Mouse (Mus musculus): Measurements from ENCODE around the gene Wdtc1.
A peak's percentile ranks its signal among the peaks of the same experiment; 100 is the strongest.

Gene Wdtc1

GRCm38 (mm10) chr4:133353367-133354365 is at the start of gene Wdtc1:
TSS of gene Wdtc1 (minus strand) at chr4:133353481.
- DNase-seq, result peak; percentile 14

GRCm38 (mm10) chr4:133402011-133402410 is 48.7 kb upstream of the Wdtc1 start:
- no peak for DNase-seq

GRCm38 (mm10) chr4:133400098-133400497 is 46.8 kb upstream of the Wdtc1 start:
- DNase-seq, result no peak

GRCm38 (mm10) chr4:133399509-133399908 is 46.2 kb upstream of the Wdtc1 start:
- DNase-seq, result no peak

GRCm38 (mm10) chr4:133398619-133399018 is 45.3 kb upstream of the Wdtc1 start:
- DNase-seq, result no peak

GRCm38 (mm10) chr4:133397961-133398360 is 44.7 kb upstream of the Wdtc1 start:
- DNase-seq, result no peak

GRCm38 (mm10) chr4:133397299-133397698 is 44.0 kb upstream of the Wdtc1 start:
- DNase-seq, result no peak

- no peak for DNase-seq
Measured at GRCm38 (mm10) chr4:133396079-133396478, 42.8 kb upstream of the Wdtc1 start.

- DNase-seq, result no peak
Measured at GRCm38 (mm10) chr4:133394981-133395573, 41.8 kb upstream of the Wdtc1 start.

- DNase-seq, result no peak
Measured at GRCm38 (mm10) chr4:133391185-133392040, 38.1 kb upstream of the Wdtc1 start.

- DNase-seq, result no peak
Measured at GRCm38 (mm10) chr4:133390585-133390984, 37.3 kb upstream of the Wdtc1 start.

- DNase-seq, result no peak
Measured at GRCm38 (mm10) chr4:133390042-133390441, 36.8 kb upstream of the Wdtc1 start.

GRCm38 (mm10) chr4:133388781-133389552 is 35.7 kb upstream of the Wdtc1 start:
- peak; percentile 65 for DNase-seq

GRCm38 (mm10) chr4:133387053-133387452 is 33.8 kb upstream of the Wdtc1 start:
- no peak for DNase-seq

- DNase-seq, result no peak
Measured at GRCm38 (mm10) chr4:133386061-133386797, 32.9 kb upstream of the Wdtc1 start.

GRCm38 (mm10) chr4:133381141-133381540 is 27.9 kb upstream of the Wdtc1 start:
- DNase-seq, result no peak

- no peak for DNase-seq
Measured at GRCm38 (mm10) chr4:133380532-133380931, 27.3 kb upstream of the Wdtc1 start.

GRCm38 (mm10) chr4:133379861-133380260 is 26.6 kb upstream of the Wdtc1 start:
- no peak for DNase-seq

- DNase-seq, result no peak
Measured at GRCm38 (mm10) chr4:133379046-133379347, 25.7 kb upstream of the Wdtc1 start.

- DNase-seq, result no peak
Measured at GRCm38 (mm10) chr4:133378236-133379045, 25.2 kb upstream of the Wdtc1 start.

All from lung, postnatal 14 days (tissue).